Mouse (Mus musculus) stomach, embryonic 14.5 days (tissue): Measurements from ENCODE around the gene Agxt2. TPM values are rescaled to one million over a fixed set of nuclear protein-coding genes. Genes with fewer than 3 reads are reported as not detected.

ENCODE experiments used
- ATAC-seq: fragments of 200-750 bp; cut with Nextera tagmentation; 2 replicates; pipeline ENCODE4 v1.8.0; 2017; ENCODE audit warnings: low read depth, moderate TSS enrichment; ENCODE audit not compliant: insufficient number of reproducible peaks, insufficient read depth, low FRiP score
- H3K27ac ChIP-seq: fragments of 300-500 bp; sonication (generic); 2 replicates; pipeline ENCODE4 v1.5.1; 2014; ENCODE audit warnings: mild to moderate bottlenecking, low read length, moderate library complexity, mixed read lengths
- H3K27me3 ChIP-seq: fragments of 300-500 bp; sonication (generic); 2 replicates; pipeline ENCODE4 v1.6.1; 2014; ENCODE audit warnings: low read length, control low read depth, mixed read lengths; ENCODE audit not compliant: control insufficient read depth, insufficient read depth
- H3K36me3 ChIP-seq: fragments of 300-500 bp; sonication (generic); 2 replicates; pipeline ENCODE4 v1.6.1; 2014; ENCODE audit warnings: mild to moderate bottlenecking, control low read depth, low read length, moderate library complexity, mixed read lengths; ENCODE audit not compliant: control insufficient read depth, insufficient read depth
- H3K4me1 ChIP-seq: fragments of 300-500 bp; sonication (generic); 2 replicates; pipeline ENCODE4 v1.6.1; 2014; ENCODE audit warnings: low read length, control low read depth, mixed read lengths; ENCODE audit not compliant: control insufficient read depth, insufficient read depth
- H3K4me2 ChIP-seq: fragments of 300-500 bp; sonication (generic); replicated peaks from 2 replicates; pipeline ENCODE4 v1.6.1; 2014; ENCODE audit warnings: low read depth, low read length, control low read depth
- H3K4me3 ChIP-seq: fragments of 300-500 bp; sonication (generic); 2 replicates; pipeline ENCODE4 v1.5.1; 2014; ENCODE audit warnings: low read depth, low read length, control low read depth
- H3K9ac ChIP-seq: fragments of 300-500 bp; sonication (generic); replicated peaks from 2 replicates; pipeline ENCODE4 v1.6.1; 2014; ENCODE audit warnings: low read depth, mild to moderate bottlenecking, control low read depth, low read length, moderate library complexity, mixed read lengths
- H3K9me3 ChIP-seq: fragments of 300-500 bp; sonication (generic); 2 replicates; pipeline ENCODE4 v1.6.1; 2016; ENCODE audit warnings: low read depth, low read length, control low read depth; ENCODE audit not compliant: control insufficient read depth
- WGBS: fragments of 180-500 bp; shearing (Covaris S2); extraction: QIAGEN DNeasy Blood & Tissue Kit; methylation state at CpG from one replicate; pipeline ENCODE4 v1.1.7; 2014; 5-methylcytosine and 5-hydroxymethylcytosine counted together
- polyA plus RNA-seq: library from polyadenylated mRNA; unstranded; fragments of >200 nt; fragmentation: Nextera tagmentation; extraction: Ambion mirVana; gene quantifications from 2 replicates; pipeline ENCODE4 v1.2.1, GENCODE M21; 2014

The Agxt2 gene
- polyA plus RNA-seq, 1 experiment from 2014 or later, result not detected

DNA sequence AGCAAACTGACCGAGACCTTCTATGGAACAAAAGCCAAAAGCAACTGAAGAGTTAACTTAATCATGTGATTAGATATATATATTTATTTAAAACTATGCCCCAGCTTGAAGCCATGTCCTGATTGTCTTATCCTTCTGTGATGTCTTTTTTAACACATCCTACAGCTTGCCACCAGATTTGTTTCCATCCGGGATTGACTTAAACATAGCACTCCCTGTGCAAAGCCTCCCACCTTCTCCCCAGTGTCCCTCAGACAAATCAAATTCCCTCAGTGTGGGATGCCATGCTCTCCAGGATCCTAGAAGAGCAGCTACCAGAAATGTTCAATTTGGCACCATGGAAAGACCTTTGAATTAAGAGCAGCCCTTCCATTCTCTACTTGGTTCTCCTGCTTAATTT, 52.5 kb downstream of the Agxt2 start:
- no peak for ATAC-seq
- whole genome bisulfite sequencing, result 74% methylated on average over 2 of the region's 2 CpGs
- H3K27ac ChIP-seq, result no peak overlapping the region
- H3K4me3 ChIP-seq, result no peak overlapping the region
- no peaks in the 10 kb centered on the region for H3K4me1 ChIP-seq
- H3K9me3 ChIP-seq, result no peaks in the 10 kb centered on the region
- H3K4me2 ChIP-seq, result no peak overlapping the region
- H3K27me3 ChIP-seq, result no peaks in the 10 kb centered on the region
- no peak overlapping the region for H3K9ac ChIP-seq
- no peaks in the 10 kb centered on the region for H3K36me3 ChIP-seq

- H3K4me1 ChIP-seq, result no peaks in the 10 kb centered on the region
- H3K27me3 ChIP-seq, result no peaks in the 10 kb centered on the region
- no peak overlapping the region for H3K4me3 ChIP-seq
- H3K36me3 ChIP-seq, result no peaks in the 10 kb centered on the region
- WGBS, result 87% methylated on average over 6 of the region's 6 CpGs
- no peak overlapping the region for H3K9ac ChIP-seq
- ATAC-seq, result no peak
- H3K9me3 ChIP-seq, result no peaks in the 10 kb centered on the region
- no peak overlapping the region for H3K27ac ChIP-seq
- H3K4me2 ChIP-seq, result no peak overlapping the region
Observed at GRCm38 (mm10) chr15:10413656-10414055, 55.3 kb downstream of the Agxt2 start.

DNA sequence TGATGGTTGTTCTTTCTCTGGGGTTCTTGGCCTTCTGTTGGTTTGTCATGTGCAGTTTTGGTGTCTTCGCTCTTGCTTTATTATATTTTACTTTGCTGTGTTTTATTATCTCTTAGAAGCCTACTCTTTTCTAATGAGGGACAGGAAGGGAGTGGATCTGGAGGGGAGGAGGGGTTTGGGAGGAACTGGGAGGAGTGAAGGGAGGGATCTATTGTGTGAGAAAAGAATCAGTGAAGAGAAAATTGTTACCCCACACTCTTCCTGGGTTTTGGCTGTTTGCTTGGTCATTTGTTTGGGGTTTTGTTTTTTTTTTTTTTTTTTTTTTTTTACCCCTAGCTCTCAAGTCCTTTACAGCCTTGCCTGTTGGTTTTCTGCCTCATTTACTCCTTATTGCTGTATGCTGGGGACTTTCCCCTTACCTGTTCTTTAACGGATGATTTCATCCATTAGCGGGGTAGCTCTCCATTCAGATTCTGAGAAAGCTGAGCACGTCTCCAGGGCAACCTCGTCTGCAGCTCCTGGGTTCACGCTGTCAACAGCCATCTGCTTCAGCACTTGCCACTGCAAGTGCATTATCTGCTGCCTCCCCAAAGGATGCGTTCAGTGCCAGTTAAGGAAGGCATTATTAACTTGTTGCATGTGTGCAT, 62.9 kb downstream of the Agxt2 start:
- Histone ChIP-seq H3K9ac (no peak overlapping the region), H3K4me2 (no peak overlapping the region), H3K27ac (no peak overlapping the region), H3K4me3 (no peak overlapping the region), H3K36me3 (no peaks in the 10 kb centered on the region), H3K4me1 (no peaks in the 10 kb centered on the region), H3K9me3 (no peaks in the 10 kb centered on the region), H3K27me3 (no peaks in the 10 kb centered on the region)
- no peak for ATAC-seq
- 25% methylated on average over 7 of the region's 7 CpGs for WGBS

DNA sequence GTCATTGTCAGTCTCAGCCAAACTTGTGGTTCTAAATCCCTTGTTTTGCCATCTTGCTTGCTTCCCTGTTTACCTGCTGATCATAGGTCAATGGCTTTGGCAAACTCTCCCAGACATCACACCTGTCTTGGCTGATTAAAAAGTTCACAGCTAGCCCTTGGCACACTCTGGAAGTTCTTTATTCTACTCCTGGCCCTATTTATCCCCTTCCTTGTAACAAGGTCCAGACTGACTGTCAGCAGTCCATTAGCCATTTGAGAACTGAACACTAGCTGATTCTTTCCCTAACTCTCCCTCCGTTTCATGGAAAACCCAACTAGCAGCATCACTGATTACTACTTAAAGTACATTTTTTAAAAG, 63.4 kb downstream of the Agxt2 start:
- Histone ChIP-seq H3K36me3 (no peaks in the 10 kb centered on the region), H3K27me3 (no peaks in the 10 kb centered on the region), H3K9ac (no peak overlapping the region), H3K4me1 (no peaks in the 10 kb centered on the region), H3K9me3 (no peaks in the 10 kb centered on the region), H3K4me2 (no peak overlapping the region), H3K4me3 (no peak overlapping the region), H3K27ac (no peak overlapping the region)
- 74% methylated on average over 1 of the region's 1 CpGs for WGBS
- ATAC-seq, result no peak

DNA sequence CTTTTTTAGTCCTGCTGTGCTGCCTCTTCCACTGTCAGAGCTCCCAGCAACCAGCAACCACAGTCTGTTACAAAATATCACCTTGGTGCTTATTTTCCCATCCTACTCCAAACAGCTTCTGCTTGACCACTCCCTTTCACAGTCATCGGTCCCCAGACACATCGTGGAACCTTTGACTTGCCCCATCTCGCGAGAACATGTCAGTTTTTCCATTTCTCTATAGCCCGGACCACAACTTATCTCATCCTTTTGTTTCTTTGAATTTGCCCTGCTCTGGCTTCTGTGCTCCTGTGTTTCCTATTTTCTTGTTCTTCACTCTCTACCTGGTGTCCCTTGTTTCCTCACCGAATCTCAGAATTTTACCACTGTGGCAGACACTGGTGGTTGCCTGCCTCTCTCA, 67.8 kb downstream of the Agxt2 start:
- no peak for ATAC-seq
- H3K4me3 ChIP-seq, result no peak overlapping the region
- H3K4me1 ChIP-seq, result no peaks in the 10 kb centered on the region
- H3K36me3 ChIP-seq, result no peaks in the 10 kb centered on the region
- H3K9ac ChIP-seq, result no peak overlapping the region
- no peaks in the 10 kb centered on the region for H3K27me3 ChIP-seq
- no peaks in the 10 kb centered on the region for H3K9me3 ChIP-seq
- WGBS, result 90% methylated on average over 6 of the region's 6 CpGs
- H3K27ac ChIP-seq, result no peak overlapping the region
- H3K4me2 ChIP-seq, result no peak overlapping the region

DNA sequence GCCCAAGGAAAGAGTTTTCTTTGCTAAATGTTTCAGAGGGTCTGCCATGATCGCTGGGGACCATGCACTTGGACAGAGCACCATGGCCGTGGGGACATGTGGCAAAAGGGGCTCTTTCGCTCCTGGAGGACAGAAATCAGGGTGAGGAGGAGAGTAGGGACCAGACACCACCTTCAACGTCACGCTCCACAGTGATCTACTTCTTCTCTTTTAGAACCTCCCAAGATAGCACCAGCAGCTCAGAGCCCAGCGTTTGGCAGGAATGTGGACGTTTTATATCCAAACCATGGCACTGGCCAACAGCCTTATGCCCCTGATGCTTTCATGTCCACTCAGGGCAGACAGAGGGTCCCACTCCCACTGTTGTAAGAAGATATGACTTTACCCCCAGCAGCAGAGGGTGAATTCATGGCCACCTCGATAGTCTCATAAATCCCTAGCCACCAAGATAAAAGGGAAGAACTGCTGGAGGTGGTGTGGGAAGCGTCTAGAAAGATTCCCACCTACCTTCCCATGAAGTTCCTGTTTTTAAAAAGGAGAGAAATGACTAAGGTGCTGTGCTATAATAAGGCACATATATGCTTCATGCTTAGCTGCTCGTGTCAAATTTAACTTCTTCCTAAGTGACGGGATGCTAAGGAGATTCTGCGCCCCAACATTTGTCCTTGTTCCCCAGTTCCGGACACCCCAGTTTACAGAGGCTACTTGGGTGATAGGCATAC, 68.4 kb downstream of the Agxt2 start:
- H3K27me3 ChIP-seq, result no peaks in the 10 kb centered on the region
- no peaks in the 10 kb centered on the region for H3K36me3 ChIP-seq
- no peak overlapping the region for H3K4me3 ChIP-seq
- no peak overlapping the region for H3K27ac ChIP-seq
- H3K9me3 ChIP-seq, result no peaks in the 10 kb centered on the region
- 89% methylated on average over 13 of the region's 13 CpGs for WGBS
- H3K4me1 ChIP-seq, result no peaks in the 10 kb centered on the region
- H3K4me2 ChIP-seq, result no peak overlapping the region
- no peak for ATAC-seq
- no peak overlapping the region for H3K9ac ChIP-seq

DNA sequence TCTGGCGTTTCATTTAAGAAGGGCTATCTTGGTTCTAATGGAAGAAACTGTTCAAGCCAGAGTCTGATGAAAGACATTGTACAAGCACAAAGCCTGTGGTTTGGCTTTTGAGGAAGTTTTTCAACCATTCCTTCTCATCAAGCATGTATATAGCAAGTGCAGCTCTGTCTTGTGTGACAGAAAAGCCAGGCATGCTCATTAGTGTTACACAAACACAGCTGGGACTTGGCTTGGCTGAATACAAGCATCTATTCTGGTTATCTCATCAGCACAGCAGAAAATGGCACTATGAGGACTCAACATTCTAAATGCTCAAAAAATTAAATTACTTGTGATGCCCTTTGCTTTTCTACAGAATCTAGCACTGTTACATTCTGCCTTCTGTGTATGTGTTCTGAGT, 78.6 kb downstream of the Agxt2 start:
- no peak overlapping the region for H3K9ac ChIP-seq

DNA sequence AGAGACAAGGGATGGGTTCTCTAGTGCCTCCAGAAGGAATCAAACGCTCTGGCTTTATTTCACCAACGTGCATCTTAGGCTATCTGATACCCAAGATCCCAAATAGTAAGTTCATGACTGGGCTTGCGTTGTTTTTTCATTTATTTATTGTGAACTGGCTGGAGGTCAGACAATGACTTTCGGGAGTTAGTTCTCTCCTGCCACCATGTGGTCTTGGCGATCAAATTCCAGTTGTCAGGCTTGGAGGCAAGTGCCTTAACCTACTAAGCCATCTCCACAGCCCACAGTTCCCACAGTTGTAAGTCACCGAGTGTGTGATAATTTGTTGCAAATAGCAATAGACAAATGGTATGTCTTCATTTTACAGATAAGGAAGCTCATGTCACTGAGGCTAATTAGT, 81.6 kb downstream of the Agxt2 start:
- H3K9ac ChIP-seq, result no peak overlapping the region
- no peaks in the 10 kb centered on the region for H3K4me1 ChIP-seq
- no peaks in the 10 kb centered on the region for H3K27me3 ChIP-seq
- no peaks in the 10 kb centered on the region for H3K9me3 ChIP-seq
- ATAC-seq, result no peak
- 71% methylated on average over 6 of the region's 6 CpGs for WGBS
- no peak overlapping the region for H3K4me2 ChIP-seq
- H3K27ac ChIP-seq, result no peak overlapping the region
- H3K4me3 ChIP-seq, result no peak overlapping the region
- peaks cover 2% of the 10 kb centered on the region; the same call in 1 of the 2 replicates for H3K36me3 ChIP-seq

More for the DNA sequence above, 78.6 kb downstream of the Agxt2 start:
- Histone ChIP-seq H3K27me3 (no peaks in the 10 kb centered on the region), H3K36me3 (peaks cover 2% of the 10 kb centered on the region; the same call in 1 of the 2 replicates), H3K27ac (no peak overlapping the region), H3K4me3 (no peak overlapping the region), H3K4me1 (no peaks in the 10 kb centered on the region), H3K9me3 (no peaks in the 10 kb centered on the region), H3K4me2 (no peak overlapping the region)
- 78% methylated on average over 1 of the region's 1 CpGs for WGBS
- ATAC-seq, result no peak
